Mouse (Mus musculus): ENCODE data around the gene Ager.

DNA sequence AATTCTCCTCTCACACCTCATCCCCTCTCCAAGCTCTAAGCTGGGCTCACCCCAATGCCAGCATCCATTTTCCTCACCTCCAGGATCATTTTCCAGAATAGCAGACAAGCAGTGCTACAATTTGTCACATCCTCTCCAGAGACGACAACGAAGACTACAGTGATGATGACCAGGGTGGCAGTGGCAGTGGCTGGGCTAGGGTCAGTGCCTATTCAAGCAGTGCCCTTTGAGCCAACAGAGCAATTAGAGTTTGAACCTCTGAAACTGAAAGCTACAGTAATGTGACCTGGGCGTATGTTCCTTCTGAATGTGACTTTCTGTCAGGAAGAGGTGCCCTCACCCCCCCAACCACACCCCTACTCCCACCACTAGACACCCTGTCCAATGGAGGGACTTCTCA is 48.5 kb upstream of the Ager start:
- no peak for TF ChIP-seq CTCF (conservative IDR thresholded peaks at IDR 0.05; ENCODE audit: low read length)
- no peak for TF ChIP-seq POU5F1 (IDR thresholded peaks at IDR 0.05; ENCODE audit: borderline replicate concordance, low read length)
- TF ChIP-seq NANOG (IDR thresholded peaks at IDR 0.05; ENCODE audit: borderline replicate concordance, low read length): no peak
